Mouse (Mus musculus): ENCODE data around the gene Rbfox3.

GRCm38 (mm10) chr11:118712761-118713160, 198.6 kb downstream of the Rbfox3 start:
- TF ChIP-seq CTCF (IDR thresholded peaks at IDR 0.05; ENCODE audit: low read depth) (no peak), EP300 (IDR thresholded peaks at IDR 0.05; ENCODE audit: low read depth) (no peak)

Data from liver, embryonic 14.5 days (tissue).